Mouse (Mus musculus): ENCODE results near the gene Fam205c.

- TF ChIP-seq EP300 (IDR thresholded peaks at IDR 0.05; ENCODE audit: low read depth) (no peak), CTCF (IDR thresholded peaks at IDR 0.05; ENCODE audit: low read depth) (no peak)
Observed at GRCm38 (mm10) chr4:42886926-42887325, 12.9 kb upstream of the Fam205c start.
